Mouse (Mus musculus) CD4-positive naive resting alpha-beta T cell, adult 76 days (primary cell): ENCODE data around the gene As3mt. TPM values are rescaled to one million over a fixed set of nuclear protein-coding genes. Genes with fewer than 3 reads are reported as not detected.

Experiments
- total RNA-seq: library from RNA; stranded (reverse); gene quantifications from one replicate; pipeline ENCODE4 v1.2.4, GENCODE M21; 2023

The As3mt gene
- 23.0 TPM for total RNA-seq

DNA sequence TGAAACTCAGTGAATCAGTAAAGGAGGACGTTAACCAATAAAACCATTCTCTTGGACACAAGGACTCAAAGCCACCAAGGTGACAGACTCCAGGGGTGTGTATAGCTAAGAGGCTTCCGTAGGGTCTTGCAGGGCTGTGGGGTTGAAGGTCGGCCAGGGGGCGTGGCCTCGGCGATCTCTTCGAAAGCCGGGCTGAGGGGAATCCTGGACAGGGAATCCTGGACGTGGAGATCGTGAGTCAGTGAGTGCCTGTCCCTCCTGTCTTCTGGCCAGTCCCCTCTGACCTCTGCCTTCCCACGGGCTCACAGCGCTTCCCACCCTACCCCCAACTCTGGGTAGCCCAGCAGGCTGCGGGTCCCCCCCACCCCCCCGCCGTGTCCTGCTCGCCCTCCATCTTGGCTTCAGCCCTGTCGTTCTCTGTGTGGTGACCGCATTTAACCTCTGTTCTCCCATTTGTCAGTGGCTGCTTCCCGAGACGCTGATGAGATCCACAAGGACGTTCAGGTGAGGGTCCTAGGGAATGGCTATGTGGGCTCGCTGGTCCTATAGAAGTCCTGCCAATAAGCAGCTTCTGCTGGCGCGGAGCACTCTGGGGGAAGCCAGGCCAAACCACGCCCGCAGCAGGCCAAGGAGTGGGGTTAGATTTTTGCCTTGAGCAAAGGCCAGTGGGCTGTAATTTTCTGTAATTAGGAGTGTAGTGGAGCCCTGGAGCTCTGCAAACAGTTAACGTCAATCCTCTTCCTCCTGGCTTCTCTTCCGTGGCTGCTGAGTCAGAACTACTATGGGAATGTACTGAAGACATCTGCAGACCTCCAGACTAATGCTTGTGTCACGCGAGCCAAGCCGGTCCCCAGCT, at the start of gene As3mt:
TSS of gene As3mt (plus strand) at position 163 of the 856 bp plus-strand sequence.

DNA sequence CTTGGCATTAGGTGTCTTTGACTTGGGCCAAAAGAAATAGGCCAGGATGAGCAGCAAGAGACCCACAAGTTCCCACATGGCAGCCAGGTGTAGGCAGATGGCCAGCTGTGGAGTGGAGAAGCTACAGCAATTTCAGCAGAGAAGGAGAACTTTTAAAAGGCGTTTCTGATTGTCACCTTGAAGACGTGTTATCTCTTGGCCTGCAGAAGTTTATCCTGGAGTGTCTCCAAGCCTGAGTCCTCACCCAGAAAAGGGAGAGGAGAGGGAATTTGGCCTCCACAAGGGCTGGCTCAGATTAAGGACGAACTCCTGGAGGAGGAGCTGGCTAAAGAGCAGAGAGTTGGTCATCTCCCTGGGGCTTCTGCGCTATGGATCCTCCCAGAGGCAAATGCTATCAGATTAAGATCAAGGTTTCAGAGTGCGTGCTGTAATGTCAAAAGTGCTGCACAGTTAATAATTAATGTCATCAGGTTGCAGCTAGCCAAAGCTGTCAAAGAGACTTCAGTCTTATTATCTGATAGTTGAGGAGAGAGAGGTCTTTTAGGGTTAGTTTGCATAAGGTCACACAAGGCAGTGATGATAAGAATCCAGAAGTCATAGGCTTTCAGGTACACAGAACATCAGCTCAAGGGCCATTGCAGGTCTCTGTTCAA, 34.4 kb upstream of the As3mt start, which contains the start of gene Cyp17a1:
TSS of gene Cyp17a1 (minus strand) at position 407 of the 653 bp plus-strand sequence.

DNA sequence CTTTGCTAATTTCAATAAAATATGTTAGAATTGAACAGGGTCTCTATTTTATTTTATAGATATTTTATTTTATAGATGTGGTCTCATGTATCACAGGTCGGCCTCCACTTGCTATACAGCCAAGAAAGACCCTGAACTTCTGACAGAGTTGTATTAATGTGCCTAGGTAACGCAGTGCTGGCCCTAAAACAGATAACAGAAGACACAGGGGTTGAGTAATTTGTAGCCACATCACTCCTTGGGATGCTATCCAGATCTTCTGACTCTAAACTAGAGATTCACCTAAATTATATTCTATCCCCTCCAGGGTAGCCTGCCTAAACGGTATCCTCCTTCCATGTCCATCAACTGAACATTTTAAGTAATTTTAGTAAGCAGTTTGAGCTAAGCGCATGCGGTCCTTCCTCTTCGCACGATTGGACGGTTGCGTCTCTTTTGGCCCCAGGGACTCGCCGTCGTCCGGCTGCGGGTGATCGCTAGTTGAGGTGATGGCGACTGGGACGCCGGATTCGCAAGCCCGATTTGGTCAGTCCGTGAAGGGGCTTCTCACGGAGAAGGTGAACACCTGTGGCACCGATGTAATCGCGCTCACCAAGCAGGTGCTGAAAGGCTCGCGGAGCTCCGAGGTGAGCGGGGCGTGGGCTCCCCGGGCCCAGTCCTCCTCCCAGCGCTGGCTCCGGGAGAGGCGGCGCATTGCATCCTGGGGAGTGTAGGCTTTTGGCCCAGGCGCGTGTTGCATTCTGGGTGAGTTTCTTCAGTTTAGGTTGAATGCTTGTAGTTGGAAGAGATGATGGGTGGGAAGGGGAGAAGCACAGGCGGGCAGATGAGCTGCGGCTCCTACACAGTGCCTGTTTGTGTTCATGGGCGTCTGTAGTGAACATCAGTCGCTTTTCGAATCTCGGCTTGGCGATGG, 17.5 kb upstream of the As3mt start, which contains the start of gene Borcs7:
TSS of gene Borcs7 (plus strand) at position 447 of the 913 bp plus-strand sequence.

DNA sequence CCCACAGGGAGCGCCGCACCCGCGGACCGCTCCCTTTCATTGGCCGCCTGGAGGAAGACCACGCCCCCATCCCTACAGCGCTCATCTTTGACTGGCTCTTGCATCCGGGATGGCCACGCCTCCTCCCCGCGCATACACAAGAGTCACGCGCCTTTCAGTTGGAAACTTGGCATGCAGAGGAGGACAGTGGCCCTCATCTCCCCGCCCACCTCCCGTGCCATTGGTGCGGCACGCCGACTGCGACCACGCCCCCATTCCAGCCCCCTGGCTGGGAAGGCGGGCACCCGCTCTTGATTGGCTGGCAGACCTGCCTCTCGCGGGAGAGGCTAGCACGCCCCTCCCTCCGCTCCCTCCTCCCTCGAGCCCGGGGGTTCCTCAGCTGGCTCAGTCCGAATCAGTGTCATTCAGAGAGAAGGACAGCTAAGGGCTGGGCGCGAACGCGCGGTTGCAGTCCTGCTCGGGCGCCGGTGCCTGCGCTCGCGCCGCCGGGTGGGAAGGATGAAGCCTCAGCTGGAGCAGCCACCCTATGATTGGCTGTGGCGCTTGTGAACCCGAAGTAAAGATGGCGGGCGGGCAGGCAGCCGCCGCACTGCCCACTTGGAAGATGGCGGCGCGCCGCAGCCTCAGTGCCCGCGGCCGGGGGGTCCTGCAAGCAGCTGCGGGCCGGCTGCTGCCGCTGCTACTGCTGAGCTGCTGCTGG, 54.1 kb downstream of the As3mt start, which contains the start of gene Cnnm2:
TSS of gene Cnnm2 (plus strand) at position 350 of the 700 bp plus-strand sequence.

Other genes starting within 250 kb of the As3mt start
- 44.5 TPM for gene Trim8, start 205.8 kb upstream of the As3mt start, total RNA-seq
- 8.0 TPM for gene Arl3, start 134.3 kb upstream of the As3mt start, total RNA-seq
- gene Sfxn2, start 134.1 kb upstream of the As3mt start, total RNA-seq, result 12.8 TPM
- gene Wbp1l, start 108.4 kb upstream of the As3mt start, total RNA-seq, result 76.4 TPM
- not detected for gene Cyp17a1, start 34.3 kb upstream of the As3mt start, total RNA-seq
- 6.9 TPM for gene Borcs7, start 17.6 kb upstream of the As3mt start, total RNA-seq
- gene Cnnm2, start 54.1 kb downstream of the As3mt start, total RNA-seq, result 6.7 TPM